Mouse (Mus musculus) C2C12 (cell line): Measurements from ENCODE around the gene Rbm12.

ENCODE experiments used
- CEBPB ChIP-seq: IDR thresholded peaks from one replicate; pipeline ENCODE4 v1.6.1; 2011; ENCODE audit warnings: low read depth, mild to moderate bottlenecking, control low read depth, moderate library complexity
- CTCF ChIP-seq: IDR thresholded peaks from one replicate; pipeline ENCODE4 v1.5.1; 2011; ENCODE audit not compliant: control insufficient read depth, insufficient read depth, insufficient read length
- FOSL1 ChIP-seq: IDR thresholded peaks from one replicate; pipeline ENCODE4 v1.8.0; 2011; ENCODE audit warnings: mild to moderate bottlenecking, low read length; ENCODE audit not compliant: poor library complexity, insufficient read depth, severe bottlenecking
- MYOD1 ChIP-seq: IDR thresholded peaks from one replicate; pipeline ENCODE4 v1.6.1; 2011; ENCODE audit warnings: low read depth; ENCODE audit not compliant: control insufficient read depth, insufficient read length

DNA sequence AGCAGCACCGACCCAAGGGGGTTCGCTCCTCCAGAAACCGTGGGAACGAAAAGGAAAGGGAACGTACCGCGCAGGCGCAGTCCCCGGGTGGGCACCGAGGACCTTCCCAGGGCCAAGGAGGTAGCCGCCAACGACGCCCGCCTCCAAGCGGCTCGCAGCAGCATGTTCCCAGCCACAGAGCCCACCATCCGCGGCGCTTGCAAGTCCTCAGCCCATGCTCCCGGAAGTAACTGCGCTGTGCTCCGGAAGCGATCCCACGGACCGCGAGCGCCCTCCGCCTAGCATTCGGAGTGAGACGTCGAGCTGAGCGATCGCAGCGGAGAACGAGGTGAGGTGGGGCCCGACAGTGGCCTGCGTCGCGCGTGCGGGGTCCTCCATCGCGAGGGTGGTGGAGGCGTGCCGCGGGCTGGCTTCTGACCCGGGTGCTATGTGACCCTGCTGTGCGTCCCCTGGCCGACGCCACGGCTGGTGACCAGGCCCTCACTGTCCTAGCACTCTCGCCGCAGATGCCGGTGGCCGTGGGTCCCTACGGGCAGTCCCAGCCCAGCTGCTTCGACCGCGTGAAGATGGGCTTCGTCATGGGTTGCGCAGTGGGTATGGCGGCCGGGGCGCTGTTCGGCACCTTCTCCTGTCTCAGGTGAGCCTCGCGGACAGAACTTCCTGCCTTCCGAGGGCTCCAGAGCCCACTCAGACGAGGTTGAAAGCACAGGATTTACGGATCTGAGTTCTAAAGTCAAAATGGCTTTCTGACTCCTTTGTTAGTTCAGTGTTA is 32.4 kb upstream of the Rbm12 start, which contains the start of the genes Romo1 and Nfs1:
- TF ChIP-seq FOSL1 = no peak
- TF ChIP-seq CTCF = peak; percentile 61
- peak; percentile 5 for TF ChIP-seq MYOD1
- TF ChIP-seq CEBPB = no peak
